Mouse (Mus musculus): ENCODE data around the gene Slc31a2.

The Slc31a2 gene

DNA sequence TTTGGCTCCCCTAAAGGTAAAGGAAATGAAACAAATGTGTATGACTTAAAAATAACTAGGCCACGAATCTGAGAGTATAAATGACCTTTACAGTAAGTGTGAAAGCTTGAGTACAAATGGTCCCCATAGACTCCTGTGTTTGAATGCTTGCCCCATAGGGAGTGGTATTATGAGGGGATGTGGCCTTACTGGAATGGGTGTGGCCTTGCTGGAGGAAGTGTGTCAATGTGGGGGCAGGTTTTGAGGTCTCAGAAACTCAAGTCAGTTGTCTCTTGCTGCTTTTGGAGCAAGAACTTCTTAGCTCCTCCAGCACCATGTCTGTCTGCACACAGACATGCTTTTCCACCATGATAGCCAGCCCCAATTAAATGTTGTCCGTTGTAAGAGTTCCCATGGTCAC, 54.1 kb downstream of the Slc31a2 start:
- no peak for DNase-seq (ENCODE audit: low spot score in 2 of 2)

GRCm38 (mm10) chr4:62318294-62318693, 55.9 kb downstream of the Slc31a2 start:
- DNase-seq (ENCODE audit: low spot score in 2 of 2): no peak

GRCm38 (mm10) chr4:62322684-62323083, 60.3 kb downstream of the Slc31a2 start:
- peak in 1 of 2 experiments; percentile 17 for DNase-seq (ENCODE audit: low spot score in 2 of 2)

DNA sequence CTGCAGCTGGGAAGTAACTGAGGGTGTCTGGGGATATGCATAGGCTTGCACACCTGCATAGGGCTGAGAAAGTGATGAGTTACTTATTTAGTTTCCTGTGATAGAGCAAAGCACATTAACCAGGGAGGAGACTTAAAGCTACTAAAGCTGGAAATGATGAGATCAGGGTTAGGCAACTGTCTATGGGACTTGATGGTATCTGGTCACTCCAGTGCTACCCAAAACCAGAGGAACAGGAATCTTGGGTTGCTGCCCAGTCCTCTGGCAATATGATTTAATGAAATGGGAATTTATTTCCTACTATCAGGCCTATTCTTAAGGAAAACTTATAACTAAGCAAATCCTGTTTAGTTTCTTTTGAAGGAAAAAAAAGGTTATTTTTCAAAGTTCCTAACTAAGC, 63.7 kb downstream of the Slc31a2 start:
- no peak for DNase-seq (ENCODE audit: low spot score in 2 of 2)

- no peak for DNase-seq (ENCODE audit: low spot score in 2 of 2)
These were observed 66.7 kb downstream of the Slc31a2 start for GRCm38 (mm10) chr4:62328941-62329660.

GRCm38 (mm10) chr4:62331977-62332376, 69.6 kb downstream of the Slc31a2 start:
- no peak for DNase-seq (ENCODE audit: low spot score in 2 of 2)

GRCm38 (mm10) chr4:62338536-62338935, 76.2 kb downstream of the Slc31a2 start:
- DNase-seq (ENCODE audit: low spot score in 2 of 2): no peak

DNA sequence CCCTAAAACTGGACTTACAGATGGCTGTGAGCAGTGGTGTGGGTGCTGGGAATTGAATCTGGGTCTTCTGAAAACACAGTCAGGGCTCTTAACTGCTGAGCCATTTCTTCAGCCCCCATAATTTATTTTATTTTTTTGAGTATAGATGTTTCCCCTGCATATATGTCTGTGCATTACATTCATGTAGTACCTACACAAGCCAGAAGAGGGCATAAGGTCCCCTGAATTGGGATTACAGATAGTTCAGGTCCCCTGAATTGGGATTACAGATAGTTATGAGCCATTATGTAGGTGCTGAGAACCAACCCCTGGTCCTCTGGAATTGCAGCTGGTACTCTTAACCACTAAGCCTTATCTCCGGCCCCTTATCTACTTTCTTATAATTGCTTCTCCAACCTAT, 81.6 kb downstream of the Slc31a2 start:
- peak in 1 of 2 experiments; percentile 24 for DNase-seq (ENCODE audit: low spot score in 2 of 2)

- DNase-seq (ENCODE audit: low spot score in 2 of 2): peak in 1 of 2 experiments; percentile 3
These were observed 83.5 kb downstream of the Slc31a2 start for GRCm38 (mm10) chr4:62345827-62346226.

GRCm38 (mm10) chr4:62347605-62348328, 85.4 kb downstream of the Slc31a2 start:
- no peak for DNase-seq (ENCODE audit: low spot score in 2 of 2)

All from natural killer cell, adult 2 months (primary cell).